Mouse (Mus musculus) heart, postnatal 0 days (tissue): ENCODE measurements around the gene Gm3415.

Experiments
- CTCF ChIP-seq: IDR thresholded peaks from 2 replicates; pipeline ENCODE4 v1.5.1; 2016; ENCODE audit warnings: antibody characterized with exemption, control low read depth, low read depth
- EP300 ChIP-seq: IDR thresholded peaks from 2 replicates; pipeline ENCODE4 v1.6.1; 2016; ENCODE audit warnings: antibody characterized with exemption, low read depth

- TF ChIP-seq CTCF (no peak), EP300 (no peak)
Measured at GRCm38 (mm10) chr5:146606895-146607294, 51.0 kb downstream of the Gm3415 start.
